Mouse (Mus musculus) midbrain, postnatal 0 days (tissue): ENCODE results near the gene A4gnt. TPM values are rescaled to one million over a fixed set of nuclear protein-coding genes. Genes with fewer than 3 reads are reported as not detected.
A peak's percentile ranks its signal among the peaks of the same experiment; 100 is the strongest.
"Not testable (repeated sequence)": the region's sequence is repeated elsewhere in the genome, so short reads cannot be mapped to it uniquely, and the experiment has no call there.

Source experiments
- ATAC-seq: fragments of 200-750 bp; cut with Nextera tagmentation; 2 replicates; pipeline ENCODE4 v1.8.0; 2017; ENCODE audit warnings: moderate number of reproducible peaks, mild to moderate bottlenecking, moderate TSS enrichment, moderate library complexity; ENCODE audit not compliant: low FRiP score
- DNase-seq: peaks from one replicate; pipeline ENCODE4 v3.0.0-alpha.2; 2015; ENCODE audit warnings: low spot score
- H3K27ac ChIP-seq: fragments of 300-500 bp; sonication (generic); 2 replicates; pipeline ENCODE4 v1.5.1; 2014; ENCODE audit warnings: low read depth, mild to moderate bottlenecking, low read length, mixed read lengths
- H3K27me3 ChIP-seq: fragments of 300-500 bp; sonication (generic); 2 replicates; pipeline ENCODE4 v1.6.1; 2014; ENCODE audit warnings: low read length, control low read depth, mixed read lengths; ENCODE audit not compliant: insufficient read depth
- H3K36me3 ChIP-seq: fragments of 300-500 bp; sonication (generic); 2 replicates; pipeline ENCODE4 v1.6.1; 2014; ENCODE audit warnings: low read length, control low read depth, mixed read lengths; ENCODE audit not compliant: insufficient read depth
- H3K4me1 ChIP-seq: fragments of 300-500 bp; sonication (generic); 2 replicates; pipeline ENCODE4 v1.6.1; 2014; ENCODE audit warnings: mild to moderate bottlenecking, control low read depth, antibody characterized with exemption, low read length, mixed read lengths; ENCODE audit not compliant: insufficient read depth
- H3K4me2 ChIP-seq: fragments of 300-500 bp; sonication (generic); 2 replicates; pipeline ENCODE4 v1.6.1; 2014; ENCODE audit warnings: low read depth, mild to moderate bottlenecking, low read length, mixed read lengths; ENCODE audit not compliant: poor library complexity, severe bottlenecking
- H3K4me3 ChIP-seq: fragments of 300-500 bp; sonication (generic); 2 replicates; pipeline ENCODE4 v1.5.1; 2014; ENCODE audit warnings: low read depth, mild to moderate bottlenecking, low read length, moderate library complexity
- H3K9ac ChIP-seq: fragments of 300-500 bp; sonication (generic); replicated peaks from 2 replicates; pipeline ENCODE4 v1.6.1; 2014; ENCODE audit warnings: mild to moderate bottlenecking, low read length, moderate library complexity, mixed read lengths; ENCODE audit not compliant: poor library complexity, severe bottlenecking
- H3K9me3 ChIP-seq: fragments of 300-500 bp; sonication (generic); 2 replicates; pipeline ENCODE4 v1.6.1; 2016; ENCODE audit warnings: low read length, control low read depth
- CTCF ChIP-seq: IDR thresholded peaks from 2 replicates; pipeline ENCODE4 v1.5.1; 2016; ENCODE audit warnings: antibody characterized with exemption, mild to moderate bottlenecking
- WGBS: fragments of 180-500 bp; shearing (Covaris S2); extraction: QIAGEN DNeasy Blood & Tissue Kit; methylation state at CpG from one replicate; pipeline ENCODE4 v1.1.7; 2014; 5-methylcytosine and 5-hydroxymethylcytosine counted together
- polyA plus RNA-seq: library from polyadenylated mRNA; unstranded; fragments of >200 nt; fragmentation: Nextera tagmentation; extraction: Ambion mirVana; gene quantifications from 2 replicates; pipeline ENCODE4 v1.2.1, GENCODE M21; 2015
- total RNA-seq: library from RNA; depleted of rRNA; stranded (reverse); fragments of >200 nt; gene quantifications from 2 replicates; pipeline ENCODE4 v1.2.3, GENCODE M21; 2014

The A4gnt gene
- total and polyA plus RNA-seq, 2 experiments from 2014 or later: not detected

DNA sequence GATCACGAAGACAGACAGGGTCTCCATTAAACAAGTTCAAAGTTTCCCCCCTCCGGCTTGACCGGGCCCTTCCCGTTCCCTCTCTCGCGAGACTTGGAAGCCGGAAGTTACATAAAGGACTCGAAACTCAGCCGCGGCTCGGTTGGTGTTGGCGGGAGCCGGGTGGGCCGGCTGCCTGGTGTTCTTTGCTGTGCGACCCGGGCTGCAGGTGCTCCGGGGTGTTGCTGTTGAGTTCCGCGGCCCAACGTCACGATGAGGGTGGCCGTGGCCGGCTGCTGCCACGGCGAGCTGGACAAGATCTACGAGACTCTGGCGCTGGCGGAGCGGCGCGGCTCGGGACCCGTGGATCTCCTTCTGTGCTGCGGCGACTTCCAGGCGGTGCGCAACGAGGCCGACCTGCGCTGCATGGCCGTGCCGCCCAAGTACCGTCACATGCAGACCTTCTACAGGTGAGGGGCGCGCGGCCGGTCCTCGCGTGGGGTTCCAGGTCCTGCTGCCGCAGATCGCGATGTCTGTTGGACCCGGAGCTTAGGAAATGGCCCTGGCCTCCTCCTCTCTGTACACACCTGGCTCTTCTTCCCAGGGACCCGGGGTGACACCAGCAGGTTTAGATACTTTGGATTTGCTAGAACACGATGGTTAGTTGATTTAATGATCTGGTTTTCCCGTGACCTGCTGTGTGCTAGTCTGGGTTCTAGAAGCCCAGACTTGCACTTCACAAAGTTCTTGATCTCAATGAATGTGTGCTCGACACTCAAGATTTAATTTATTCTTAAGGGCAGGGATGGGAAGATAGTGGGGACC is 36.4 kb upstream of the A4gnt start, which contains the start of gene Dbr1:
TSS of gene Dbr1 (plus strand) at position 123 of the 804 bp plus-strand sequence.
- Histone ChIP-seq H3K36me3 (no peaks in the 10 kb centered on the region), H3K4me2 (peak within 1 kb of the TSS; percentile 64), H3K9me3 (no peaks in the 10 kb centered on the region), H3K27ac (peak within 1 kb of the TSS; percentile 82), H3K9ac (peak within 1 kb of the TSS; percentile 91), H3K4me1 (0 out of 2 replicates have a peak, but pooled peaks cover 4% of the 10 kb centered on the region), H3K4me3 (peak within 1 kb of the TSS; percentile 96), H3K27me3 (no peaks in the 10 kb centered on the region)
- ATAC-seq (peak; percentile 96), DNase-seq (peak; percentile 94)
- TF ChIP-seq CTCF: no peak
- under 1% methylated on average over 57 of the region's 57 CpGs for WGBS

- peak; percentile 83 for TF ChIP-seq CTCF
- no peaks in the 10 kb centered on the region for H3K27me3 ChIP-seq
- H3K9ac ChIP-seq: no peak overlapping the region
- WGBS: 43% methylated on average over 2 of the region's 2 CpGs
- H3K4me1 ChIP-seq: 0 out of 2 replicates have a peak, but pooled peaks cover 4% of the 10 kb centered on the region
- no peak overlapping the region for H3K4me3 ChIP-seq
- 0 out of 2 replicates have a peak, but pooled peaks have one; percentile 39 for ATAC-seq
- H3K27ac ChIP-seq: no peak overlapping the region
- no peak overlapping the region for H3K4me2 ChIP-seq
- no peaks in the 10 kb centered on the region for H3K9me3 ChIP-seq
- peaks cover 23% of the 10 kb centered on the region for H3K36me3 ChIP-seq
- peak; percentile 81 for DNase-seq
Measured at GRCm38 (mm10) chr9:99580655-99581054, 31.6 kb upstream of the A4gnt start.

- WGBS: 27% methylated on average over 8 of the region's 8 CpGs
- peak; percentile 43 for DNase-seq
- no peak for ATAC-seq
- Histone ChIP-seq H3K4me1 (no peaks in the 10 kb centered on the region), H3K36me3 (peaks cover 17% of the 10 kb centered on the region), H3K9ac (no peak overlapping the region), H3K4me3 (no peak overlapping the region), H3K27ac (no peak overlapping the region), H3K9me3 (no peaks in the 10 kb centered on the region), H3K27me3 (no peaks in the 10 kb centered on the region), H3K4me2 (no peak overlapping the region)
- TF ChIP-seq CTCF: peak; percentile 79
Measured at GRCm38 (mm10) chr9:99587505-99588202, 24.6 kb upstream of the A4gnt start.

DNA sequence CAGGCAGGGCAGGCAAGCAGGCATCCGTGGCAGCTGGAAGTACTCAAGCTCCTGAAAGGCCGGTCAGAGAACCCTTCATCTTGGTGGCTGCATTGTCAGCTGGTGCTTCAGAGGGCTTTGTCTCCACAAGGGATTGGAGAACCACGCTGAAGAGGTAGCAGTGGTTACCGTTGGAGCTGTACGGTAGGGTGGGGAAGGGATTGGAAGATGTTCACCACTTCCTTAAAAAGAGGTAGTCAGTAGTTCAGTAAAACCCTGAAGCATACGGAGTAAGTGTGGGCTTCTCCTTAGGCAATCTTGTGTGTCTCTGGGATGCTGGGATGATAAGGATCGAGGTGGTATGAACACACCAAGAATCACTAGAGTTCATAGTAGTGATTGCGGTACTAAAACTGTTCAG is 21.2 kb upstream of the A4gnt start:
- H3K9me3 ChIP-seq: no peaks in the 10 kb centered on the region
- ATAC-seq (no peak), DNase-seq (no peak)
- H3K4me2 ChIP-seq: no peak overlapping the region
- TF ChIP-seq CTCF: no peak
- H3K4me1 ChIP-seq: no peaks in the 10 kb centered on the region
- no peak overlapping the region for H3K4me3 ChIP-seq
- H3K27me3 ChIP-seq: no peaks in the 10 kb centered on the region
- H3K27ac ChIP-seq: no peak overlapping the region
- WGBS: 84% methylated on average over 8 of the region's 8 CpGs
- H3K9ac ChIP-seq: no peak overlapping the region
- H3K36me3 ChIP-seq: no peaks in the 10 kb centered on the region

DNA sequence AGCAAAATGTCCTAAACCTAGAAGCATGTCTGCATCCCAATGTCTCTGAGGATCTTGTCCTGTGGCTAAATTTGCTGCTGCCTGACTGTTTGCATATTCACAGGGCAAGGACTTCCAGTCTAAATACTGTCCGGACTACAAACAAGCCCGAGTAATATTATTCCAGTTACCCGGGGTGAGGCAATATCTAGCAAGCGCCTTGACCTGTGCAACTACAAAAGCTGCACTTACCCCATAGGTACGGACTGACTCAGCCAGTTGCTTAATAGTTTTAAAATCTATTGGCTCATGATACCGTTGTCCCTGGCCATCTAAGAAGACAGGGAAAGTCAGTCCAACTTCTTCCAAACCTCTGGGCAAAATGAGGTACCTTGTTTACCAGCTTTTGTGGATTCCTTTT is 13.2 kb upstream of the A4gnt start:
- DNase-seq, H3K27me3 ChIP-seq, H3K27ac ChIP-seq, H3K4me3 ChIP-seq, ATAC-seq, H3K4me2 ChIP-seq, H3K9ac ChIP-seq, H3K9me3 ChIP-seq, H3K4me1 ChIP-seq, H3K36me3 ChIP-seq: not testable (repeated sequence)
- 92% methylated on average over 6 of the region's 6 CpGs for WGBS

DNA sequence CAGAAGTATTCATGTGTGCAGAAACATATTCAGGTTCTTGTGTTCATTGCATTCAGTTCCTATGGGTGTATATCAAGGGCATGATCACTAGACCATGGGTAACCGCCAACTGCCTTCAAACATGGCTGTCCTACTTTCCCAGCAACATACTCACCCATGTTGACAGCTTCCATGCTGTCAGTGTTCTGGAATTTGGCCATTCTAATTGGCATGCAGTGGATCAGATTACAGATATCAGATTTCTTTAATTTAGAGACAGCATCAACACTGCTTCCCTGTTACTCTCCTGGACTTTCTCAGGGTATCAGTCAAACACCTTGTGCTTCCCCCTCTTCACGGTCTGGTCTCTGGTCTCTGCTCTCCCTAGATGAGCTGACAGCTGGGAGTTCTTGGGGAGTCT is 8.7 kb upstream of the A4gnt start:
- Histone ChIP-seq H3K4me3 (no peak overlapping the region), H3K9me3 (no peaks in the 10 kb centered on the region)
- no peak for ATAC-seq

More for the DNA sequence above, 8.7 kb upstream of the A4gnt start:
- no peaks in the 10 kb centered on the region for H3K36me3 ChIP-seq
- H3K9ac ChIP-seq: no peak overlapping the region
- H3K4me2 ChIP-seq: no peak overlapping the region
- no peaks in the 10 kb centered on the region for H3K4me1 ChIP-seq
- WGBS: 79% methylated on average over 2 of the region's 2 CpGs
- H3K27ac ChIP-seq: no peak overlapping the region
- no peak for DNase-seq
- TF ChIP-seq CTCF: no peak
- no peaks in the 10 kb centered on the region for H3K27me3 ChIP-seq
